Mouse (Mus musculus): Measurements from ENCODE around the gene Nipal4.

Gene Nipal4

GRCm38 (mm10) chr11:46157462-46157861, 8.8 kb downstream of the Nipal4 start:
- DNase-seq (ENCODE audit: low spot score): no peak

DNA sequence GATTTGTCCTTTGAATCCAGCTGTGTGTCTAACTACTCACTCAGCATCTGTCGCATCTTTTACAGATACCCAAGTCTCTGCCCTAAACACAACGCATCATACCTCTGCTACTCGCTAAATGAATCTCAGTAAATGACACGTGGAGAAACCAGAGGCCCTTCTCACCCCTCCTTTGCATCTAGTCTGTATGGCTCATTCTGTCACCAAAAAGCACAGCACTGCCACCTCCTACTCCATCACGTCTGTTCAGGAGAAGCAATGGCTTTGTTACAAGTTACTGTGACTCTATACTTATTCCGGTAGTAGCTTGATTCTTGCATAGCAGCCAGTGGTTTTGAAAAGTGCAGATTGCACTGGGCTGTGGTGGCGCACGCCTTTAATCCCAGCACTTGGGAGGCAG, 9.4 kb downstream of the Nipal4 start:
- DNase-seq (ENCODE audit: low spot score): no peak

- DNase-seq (ENCODE audit: low spot score): no peak
Measured at GRCm38 (mm10) chr11:46146619-46147018, 19.7 kb downstream of the Nipal4 start.

GRCm38 (mm10) chr11:46145163-46145875, 21.0 kb downstream of the Nipal4 start:
- no peak for DNase-seq (ENCODE audit: low spot score)

DNA sequence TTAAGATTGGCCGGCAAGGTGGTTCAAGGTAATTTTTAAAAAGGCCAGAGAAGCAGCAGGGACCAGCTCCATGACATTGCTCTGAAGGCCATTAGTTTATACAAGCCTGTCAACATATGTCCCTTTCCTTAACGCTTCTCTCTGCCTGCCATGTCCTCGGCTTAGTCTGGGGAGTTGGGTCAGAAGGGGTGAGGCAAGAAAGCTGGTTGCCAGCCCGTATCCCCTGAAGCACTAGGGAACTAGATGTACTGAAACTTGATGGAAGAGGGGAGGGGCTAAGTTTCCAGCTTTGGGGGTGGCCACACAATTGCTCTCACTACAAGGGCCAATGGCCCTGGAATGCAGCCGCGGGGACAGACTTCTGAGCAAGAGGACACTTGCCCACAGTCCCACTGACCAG, 23.0 kb downstream of the Nipal4 start:
- no peak for DNase-seq (ENCODE audit: low spot score)

- DNase-seq (ENCODE audit: low spot score): no peak
Measured at GRCm38 (mm10) chr11:46134899-46135298, 31.4 kb downstream of the Nipal4 start.

- DNase-seq (ENCODE audit: low spot score): no peak
Measured at GRCm38 (mm10) chr11:46131022-46131986, 35.0 kb downstream of the Nipal4 start.

DNA sequence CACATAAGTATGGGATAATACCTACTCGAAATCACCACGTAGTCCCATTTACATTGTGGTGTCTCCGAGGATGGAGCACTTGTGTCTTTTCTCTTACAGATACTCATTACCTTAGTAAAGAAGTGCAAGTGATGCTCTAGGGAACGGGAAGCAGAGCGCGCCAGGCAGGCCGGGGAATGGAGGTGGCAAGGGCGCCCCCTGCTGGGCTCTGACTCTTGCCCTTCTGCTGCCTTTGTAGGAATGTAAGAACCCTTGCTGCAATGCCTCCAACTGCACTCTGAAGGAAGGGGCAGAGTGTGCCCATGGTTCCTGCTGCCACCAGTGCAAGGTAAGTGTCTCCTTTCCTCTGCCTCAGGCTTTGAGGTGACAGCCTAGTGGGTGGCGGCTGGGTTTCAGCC, 37.8 kb downstream of the Nipal4 start:
- DNase-seq (ENCODE audit: low spot score): no peak

DNA sequence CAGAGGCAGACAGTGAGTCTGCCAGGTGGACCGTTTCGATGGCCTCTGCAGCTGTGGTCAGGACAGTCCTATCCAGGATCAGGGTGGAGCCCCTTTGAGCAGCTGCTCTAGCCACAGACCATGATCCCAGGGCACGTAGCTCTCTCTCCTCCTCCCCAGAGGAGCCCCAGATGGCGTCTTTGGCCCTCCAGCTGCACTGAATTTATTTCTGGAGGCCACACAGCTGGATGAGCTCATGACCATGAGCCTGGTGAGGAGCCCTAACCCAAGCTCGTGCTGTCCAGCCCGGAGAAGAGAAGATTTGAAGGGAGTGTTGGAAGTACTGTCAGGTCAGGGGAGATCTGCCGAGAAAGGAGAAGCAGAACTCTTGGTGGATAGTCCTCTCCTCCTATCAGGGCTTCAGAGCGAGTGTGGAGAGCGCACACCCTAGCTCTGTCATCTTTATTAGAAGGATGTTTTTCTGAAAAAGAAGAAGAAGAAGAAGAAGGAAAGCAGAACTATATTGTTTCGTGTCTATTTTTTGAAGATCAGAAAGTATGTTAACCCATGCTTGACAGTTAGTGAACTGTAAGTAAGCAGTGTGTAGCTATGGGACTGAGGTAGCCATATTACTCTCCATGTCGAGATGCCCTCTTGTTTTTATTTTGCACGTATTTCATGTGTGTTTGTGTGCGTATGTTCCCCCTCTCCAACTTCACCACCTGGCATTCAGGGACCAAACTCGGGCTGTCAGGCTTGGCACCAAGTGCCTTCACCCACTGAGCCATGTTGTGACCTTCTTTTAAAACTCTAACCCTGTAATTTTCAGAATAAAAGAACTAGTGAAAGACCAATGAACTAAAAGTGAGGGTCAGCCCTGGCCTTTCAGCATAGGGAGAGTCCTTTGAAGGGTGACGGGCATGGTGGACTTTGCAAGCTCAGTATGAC, 38.4 kb downstream of the Nipal4 start:
- no peak for DNase-seq (ENCODE audit: low spot score)

DNA sequence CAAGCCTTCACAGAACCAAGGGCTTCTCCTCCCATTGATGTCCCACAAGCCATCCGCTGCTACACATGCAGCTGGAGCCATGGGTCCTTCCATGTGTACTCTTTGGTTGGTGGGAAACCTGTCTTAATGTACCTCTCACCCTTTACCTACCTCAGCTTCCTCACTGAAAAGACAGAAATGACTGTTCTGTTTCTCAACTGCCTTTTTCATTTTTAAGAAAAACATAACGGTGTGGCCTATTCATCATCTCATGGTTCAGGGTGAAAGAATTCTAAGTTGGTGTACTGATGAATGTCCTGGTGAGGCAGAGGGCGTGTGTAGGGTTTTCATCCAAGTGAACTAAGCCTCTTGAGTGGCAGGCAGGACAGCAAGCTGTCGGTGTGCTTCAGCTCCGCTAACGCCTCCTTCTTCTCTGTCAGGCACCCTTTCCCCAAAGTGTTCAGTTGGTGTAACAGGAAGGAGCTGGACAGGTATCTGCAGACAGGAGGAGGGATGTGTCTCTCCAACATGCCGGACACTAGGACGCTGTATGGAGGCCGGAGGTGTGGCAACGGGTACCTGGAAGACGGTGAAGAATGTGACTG, 39.4 kb downstream of the Nipal4 start:
- DNase-seq (ENCODE audit: low spot score): no peak

- DNase-seq (ENCODE audit: low spot score): no peak
Measured at GRCm38 (mm10) chr11:46126317-46126716, 40.0 kb downstream of the Nipal4 start.

DNA sequence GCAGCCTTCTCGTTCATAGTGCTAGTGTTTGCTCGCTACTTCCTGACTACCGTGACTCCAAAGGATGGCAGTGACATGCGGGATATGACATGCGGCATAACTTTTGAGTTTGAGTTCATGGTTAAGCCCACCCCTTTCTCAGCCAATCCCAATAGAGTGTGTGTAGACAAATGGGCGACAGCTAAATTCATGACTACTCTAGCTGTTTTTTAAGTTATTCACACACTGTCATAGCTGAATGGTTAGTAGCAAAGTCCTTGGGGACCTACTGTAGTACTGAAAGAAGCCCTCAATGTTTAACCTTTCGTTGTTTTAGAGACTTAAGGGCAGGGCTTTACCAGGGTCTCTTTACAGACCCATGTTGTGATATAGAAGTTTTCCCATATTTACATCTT, 40.5 kb downstream of the Nipal4 start:
- no peak for DNase-seq (ENCODE audit: low spot score)

- no peak for DNase-seq (ENCODE audit: low spot score)
Measured at GRCm38 (mm10) chr11:46125093-46125834, 41.0 kb downstream of the Nipal4 start.

DNA sequence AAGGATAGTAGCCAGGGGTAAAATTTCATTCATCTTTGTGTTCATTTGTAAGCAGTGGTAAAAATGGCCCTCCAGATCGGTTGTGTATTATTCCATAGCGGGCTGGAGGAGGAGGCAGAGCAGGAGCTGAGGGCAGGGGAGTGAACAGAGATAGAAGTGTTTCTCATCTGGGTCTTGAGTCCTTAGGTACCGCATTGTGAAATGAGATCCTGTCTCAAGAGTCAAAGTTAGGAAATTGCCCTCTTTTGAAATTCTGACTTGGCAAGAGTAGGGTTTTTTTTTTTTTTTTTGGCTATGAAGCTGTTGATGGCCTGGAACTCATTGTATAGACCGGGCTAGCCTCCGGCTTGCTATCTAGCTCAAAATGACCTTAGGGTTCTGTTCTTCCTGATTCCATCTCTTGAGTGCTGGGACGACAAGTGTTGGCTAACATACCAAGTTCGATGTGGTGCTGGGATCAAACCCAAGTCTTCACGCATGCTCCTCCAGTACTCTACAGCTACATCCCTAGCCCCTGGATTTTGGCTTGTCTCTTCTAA, 42.9 kb downstream of the Nipal4 start:
- no peak for DNase-seq (ENCODE audit: low spot score)

GRCm38 (mm10) chr11:46122875-46123274, 43.4 kb downstream of the Nipal4 start:
- DNase-seq (ENCODE audit: low spot score): no peak

GRCm38 (mm10) chr11:46121666-46122065, 44.6 kb downstream of the Nipal4 start:
- DNase-seq (ENCODE audit: low spot score): no peak

GRCm38 (mm10) chr11:46120084-46120483, 46.2 kb downstream of the Nipal4 start:
- DNase-seq (ENCODE audit: low spot score): no peak

GRCm38 (mm10) chr11:46119624-46120023, 46.7 kb downstream of the Nipal4 start:
- DNase-seq (ENCODE audit: low spot score): no peak

DNA sequence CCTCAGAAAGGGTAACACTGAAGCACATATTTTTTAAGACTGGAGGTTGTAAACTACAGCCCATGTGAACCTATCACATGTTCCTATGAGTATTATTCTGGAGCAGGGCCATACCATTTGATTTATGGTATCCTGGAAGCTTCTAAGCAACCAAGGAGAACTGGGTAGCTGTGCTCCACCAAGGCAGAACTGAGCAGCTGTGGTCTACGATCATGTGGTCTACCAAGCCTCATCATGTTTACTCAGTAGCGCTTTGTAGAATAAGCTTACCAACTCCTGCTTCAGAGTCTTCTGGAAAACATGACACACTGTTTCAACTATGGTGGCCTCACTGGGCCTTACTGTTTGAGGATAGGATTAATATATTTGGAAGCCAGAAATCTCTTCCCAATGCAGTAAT, 49.8 kb downstream of the Nipal4 start:
- DNase-seq (ENCODE audit: low spot score): no peak

- no peak for DNase-seq (ENCODE audit: low spot score)
Measured at GRCm38 (mm10) chr11:46115411-46116173, 50.7 kb downstream of the Nipal4 start.
